In genomic region chr1:152766032-152766772, GRCm38 (mm10) we compare ENCODE assay signal across 1 mouse cellular context.
TF ChIP-seq lines count a peak whose summit lies in the region.

Gene Rgl1, minus strand, starts transcription at chr1:152766351.
Gene Arpc5, plus strand, starts transcription at chr1:152766542.

TF ChIP-seq in CH12.LX, 34 proteins besides CTCF, POLR2A, EP300 and RAD21 (continued from another document):
- TF ChIP-seq MAX (IDR thresholded peaks at IDR 0.05; ENCODE audit: low read length) (peak; percentile 91), USF2 (conservative IDR thresholded peaks at IDR 0.05; ENCODE audit: low read depth, low read length) (peak; percentile 94), ELF1 (IDR thresholded peaks at IDR 0.05; ENCODE audit: low read depth, low read length) (peak; percentile 93), NRF1 (IDR thresholded peaks at IDR 0.05; ENCODE audit: low read depth, low read length) (peak; percentile 97), CHD2 (IDR thresholded peaks at IDR 0.05; ENCODE audit: low read length) (no peak), MXI1 (IDR thresholded peaks at IDR 0.05; ENCODE audit: low read depth, low read length) (peak; percentile 56), IRF4 (IDR thresholded peaks at IDR 0.05; ENCODE audit: low read depth, low read length) (no peak), POLR2AphosphoS2 (IDR thresholded peaks at IDR 0.05; ENCODE audit: low read depth, low read length) (peak; percentile 51; the same call in 1 of the 2 replicates), ETS1 (conservative IDR thresholded peaks at IDR 0.05; ENCODE audit: low read depth, low read length) (no peak; the same call in 1 of the 2 replicates), MAFK (IDR thresholded peaks at IDR 0.05; ENCODE audit: insufficient replicate concordance, low read length) (no peak)
TF ChIP-seq in CH12.LX: peak in this region for 17.
